Mouse (Mus musculus): Measurements from ENCODE around the gene Cfl2. TPM values are rescaled to one million over a fixed set of nuclear protein-coding genes. Genes with fewer than 3 reads are reported as not detected.
A peak's percentile ranks its signal among the peaks of the same experiment; 100 is the strongest.
"Not testable (repeated sequence)": the region's sequence is repeated elsewhere in the genome, so short reads cannot be mapped to it uniquely, and the experiment has no call there.

Gene Cfl2
- polyA plus RNA-seq (2014; fragmentation: Nextera tagmentation; extraction: Ambion mirVana) = 214 and 230 TPM in 2 replicates

- Histone ChIP-seq H3K27me3 (ENCODE audit: control insufficient read depth, insufficient read depth, low read length) (no peaks in the 10 kb centered on the region), H3K9ac (replicated peaks; ENCODE audit: low read depth, low read length) (peak within 1 kb of the TSS; percentile 96), H3K36me3 (ENCODE audit: control insufficient read depth, insufficient read depth, low read length) (peaks cover 11% of the 10 kb centered on the region; the same call in 1 of the 2 replicates), H3K4me1 (ENCODE audit: control insufficient read depth, insufficient read depth, low read length) (peaks cover 9% of the 10 kb centered on the region; the same call in 1 of the 2 replicates), H3K27ac (ENCODE audit: low read length) (peak within 1 kb of the TSS; percentile 99), H3K4me3 (ENCODE audit: low read depth, low read length) (peak within 1 kb of the TSS; percentile 98), H3K9me3 (ENCODE audit: control insufficient read depth, low read depth, low read length) (no peaks in the 10 kb centered on the region), H3K4me2 (replicated peaks; ENCODE audit: low read depth, low read length) (peak within 1 kb of the TSS; percentile 71)
- ATAC-seq (ENCODE audit: insufficient number of reproducible peaks, insufficient read depth, low FRiP score, low read depth) = peak; percentile 88
- under 1% methylated on average over 68 of the region's 82 CpGs for WGBS
Observed at GRCm38 (mm10) chr12:54862606-54863535, at the start of gene Cfl2. TSS of gene Cfl2 (minus strand) at chr12:54862877.

DNA sequence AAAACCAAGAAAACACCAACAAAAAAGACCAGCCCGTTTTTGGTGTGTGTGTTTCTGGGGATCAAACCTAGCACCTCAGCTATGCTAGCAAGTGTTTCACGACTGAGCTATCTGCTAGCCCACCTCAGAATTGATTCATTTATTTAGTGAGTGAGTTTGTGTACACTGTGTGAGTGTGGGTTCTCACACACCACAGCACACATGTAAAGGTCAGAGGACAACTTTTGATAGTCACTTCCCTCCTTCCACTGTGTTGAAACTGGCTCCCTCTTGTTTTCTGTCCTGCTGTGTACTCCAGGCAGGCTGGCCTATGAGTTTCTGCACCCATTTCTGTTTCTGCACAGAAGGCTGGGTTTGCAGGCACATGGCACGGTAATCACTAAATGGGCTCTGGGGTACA lies 47.7 kb upstream of the Cfl2 start:
- Histone ChIP-seq H3K36me3 (ENCODE audit: control insufficient read depth, insufficient read depth, low read length) (peaks cover 16% of the 10 kb centered on the region; the same call in 1 of the 2 replicates), H3K9ac (replicated peaks; ENCODE audit: low read depth, low read length) (no peak overlapping the region), H3K4me3 (ENCODE audit: low read depth, low read length) (no peak overlapping the region), H3K4me2 (replicated peaks; ENCODE audit: low read depth, low read length) (no peak overlapping the region), H3K27ac (ENCODE audit: low read length) (no peak overlapping the region), H3K27me3 (ENCODE audit: control insufficient read depth, insufficient read depth, low read length) (no peaks in the 10 kb centered on the region), H3K9me3 (ENCODE audit: control insufficient read depth, low read depth, low read length) (no peaks in the 10 kb centered on the region), H3K4me1 (ENCODE audit: control insufficient read depth, insufficient read depth, low read length) (no peaks in the 10 kb centered on the region)
- no peak for ATAC-seq (ENCODE audit: insufficient number of reproducible peaks, insufficient read depth, low FRiP score, low read depth)
- 79% methylated on average over 3 of the region's 3 CpGs for WGBS

GRCm38 (mm10) chr12:54892559-54892958 lies 29.9 kb upstream of the Cfl2 start:
- H3K36me3 ChIP-seq (ENCODE audit: control insufficient read depth, insufficient read depth, low read length); H3K9ac ChIP-seq (replicated peaks; ENCODE audit: low read depth, low read length); ATAC-seq (ENCODE audit: insufficient number of reproducible peaks, insufficient read depth, low FRiP score, low read depth); H3K4me3 ChIP-seq (ENCODE audit: low read depth, low read length); H3K4me1 ChIP-seq (ENCODE audit: control insufficient read depth, insufficient read depth, low read length); H3K27ac ChIP-seq (ENCODE audit: low read length); H3K27me3 ChIP-seq (ENCODE audit: control insufficient read depth, insufficient read depth, low read length); H3K4me2 ChIP-seq (replicated peaks; ENCODE audit: low read depth, low read length); H3K9me3 ChIP-seq (ENCODE audit: control insufficient read depth, low read depth, low read length): not testable (repeated sequence)
- WGBS = 33% methylated on average over 1 of the region's 2 CpGs

DNA sequence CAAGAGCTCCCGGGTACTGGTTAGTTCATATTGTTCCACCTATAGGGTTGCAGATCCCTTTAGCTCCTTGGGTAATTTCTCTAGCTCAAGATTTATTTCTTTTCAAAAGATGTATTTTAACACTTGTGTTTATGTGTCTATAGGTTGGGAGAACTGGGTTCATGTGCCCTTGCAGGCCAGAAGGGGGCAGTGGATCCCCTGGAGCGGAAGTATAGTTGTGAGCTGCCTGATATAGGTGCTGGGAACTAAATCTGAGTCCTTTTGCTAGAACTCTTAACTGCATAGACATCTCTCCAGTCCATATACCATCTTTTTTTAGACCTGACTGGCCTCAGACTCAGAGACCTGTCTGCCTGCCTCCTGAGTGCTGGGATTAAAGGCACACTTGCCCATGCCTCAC lies 27.7 kb upstream of the Cfl2 start:
- no peaks in the 10 kb centered on the region for H3K4me1 ChIP-seq (ENCODE audit: control insufficient read depth, insufficient read depth, low read length)
- no peak overlapping the region for H3K9ac ChIP-seq (replicated peaks; ENCODE audit: low read depth, low read length)
- no peaks in the 10 kb centered on the region for H3K9me3 ChIP-seq (ENCODE audit: control insufficient read depth, low read depth, low read length)
- WGBS = 98% methylated on average over 2 of the region's 2 CpGs
- H3K27ac ChIP-seq (ENCODE audit: low read length) = no peak overlapping the region
- no peaks in the 10 kb centered on the region for H3K36me3 ChIP-seq (ENCODE audit: control insufficient read depth, insufficient read depth, low read length)
- no peak overlapping the region for H3K4me2 ChIP-seq (replicated peaks; ENCODE audit: low read depth, low read length)
- H3K27me3 ChIP-seq (ENCODE audit: control insufficient read depth, insufficient read depth, low read length) = no peaks in the 10 kb centered on the region
- no peak for ATAC-seq (ENCODE audit: insufficient number of reproducible peaks, insufficient read depth, low FRiP score, low read depth)
- no peak overlapping the region for H3K4me3 ChIP-seq (ENCODE audit: low read depth, low read length)

GRCm38 (mm10) chr12:54887580-54888127 lies 25.0 kb upstream of the Cfl2 start:
- no peaks in the 10 kb centered on the region for H3K9me3 ChIP-seq (ENCODE audit: control insufficient read depth, low read depth, low read length)
- no peaks in the 10 kb centered on the region for H3K36me3 ChIP-seq (ENCODE audit: control insufficient read depth, insufficient read depth, low read length)
- H3K4me3 ChIP-seq (ENCODE audit: low read depth, low read length) = no peak overlapping the region
- no peaks in the 10 kb centered on the region for H3K27me3 ChIP-seq (ENCODE audit: control insufficient read depth, insufficient read depth, low read length)
- no peak overlapping the region for H3K27ac ChIP-seq (ENCODE audit: low read length)
- ATAC-seq (ENCODE audit: insufficient number of reproducible peaks, insufficient read depth, low FRiP score, low read depth) = no peak
- 77% methylated on average over 4 of the region's 4 CpGs for WGBS
- H3K4me1 ChIP-seq (ENCODE audit: control insufficient read depth, insufficient read depth, low read length) = no peaks in the 10 kb centered on the region
- H3K4me2 ChIP-seq (replicated peaks; ENCODE audit: low read depth, low read length) = no peak overlapping the region
- no peak overlapping the region for H3K9ac ChIP-seq (replicated peaks; ENCODE audit: low read depth, low read length)

GRCm38 (mm10) chr12:54879630-54880029 lies 17.0 kb upstream of the Cfl2 start:
- 9% methylated on average over 6 of the region's 6 CpGs for WGBS
- no peak overlapping the region for H3K27ac ChIP-seq (ENCODE audit: low read length)

GRCm38 (mm10) chr12:54879211-54879610 lies 16.5 kb upstream of the Cfl2 start:
- Histone ChIP-seq H3K4me3 (ENCODE audit: low read depth, low read length) (no peak overlapping the region), H3K4me1 (ENCODE audit: control insufficient read depth, insufficient read depth, low read length) (no peaks in the 10 kb centered on the region), H3K27me3 (ENCODE audit: control insufficient read depth, insufficient read depth, low read length) (no peaks in the 10 kb centered on the region), H3K27ac (ENCODE audit: low read length) (no peak overlapping the region), H3K36me3 (ENCODE audit: control insufficient read depth, insufficient read depth, low read length) (no peaks in the 10 kb centered on the region), H3K9me3 (ENCODE audit: control insufficient read depth, low read depth, low read length) (no peaks in the 10 kb centered on the region), H3K4me2 (replicated peaks; ENCODE audit: low read depth, low read length) (no peak overlapping the region), H3K9ac (replicated peaks; ENCODE audit: low read depth, low read length) (no peak overlapping the region)
- WGBS = 82% methylated on average over 5 of the region's 5 CpGs
- ATAC-seq (ENCODE audit: insufficient number of reproducible peaks, insufficient read depth, low FRiP score, low read depth) = no peak

More at GRCm38 (mm10) chr12:54879630-54880029, 17.0 kb upstream of the Cfl2 start:
- Histone ChIP-seq H3K4me2 (replicated peaks; ENCODE audit: low read depth, low read length) (no peak overlapping the region), H3K27me3 (ENCODE audit: control insufficient read depth, insufficient read depth, low read length) (no peaks in the 10 kb centered on the region), H3K4me1 (ENCODE audit: control insufficient read depth, insufficient read depth, low read length) (no peaks in the 10 kb centered on the region), H3K36me3 (ENCODE audit: control insufficient read depth, insufficient read depth, low read length) (no peaks in the 10 kb centered on the region), H3K4me3 (ENCODE audit: low read depth, low read length) (no peak overlapping the region), H3K9me3 (ENCODE audit: control insufficient read depth, low read depth, low read length) (no peaks in the 10 kb centered on the region), H3K9ac (replicated peaks; ENCODE audit: low read depth, low read length) (no peak overlapping the region)
- ATAC-seq (ENCODE audit: insufficient number of reproducible peaks, insufficient read depth, low FRiP score, low read depth) = no peak

GRCm38 (mm10) chr12:54877875-54878274 lies 15.2 kb upstream of the Cfl2 start:
- Histone ChIP-seq H3K4me3 (ENCODE audit: low read depth, low read length) (no peak overlapping the region), H3K4me2 (replicated peaks; ENCODE audit: low read depth, low read length) (no peak overlapping the region), H3K27ac (ENCODE audit: low read length) (no peak overlapping the region), H3K36me3 (ENCODE audit: control insufficient read depth, insufficient read depth, low read length) (no peaks in the 10 kb centered on the region), H3K4me1 (ENCODE audit: control insufficient read depth, insufficient read depth, low read length) (no peaks in the 10 kb centered on the region), H3K9me3 (ENCODE audit: control insufficient read depth, low read depth, low read length) (no peaks in the 10 kb centered on the region), H3K9ac (replicated peaks; ENCODE audit: low read depth, low read length) (no peak overlapping the region), H3K27me3 (ENCODE audit: control insufficient read depth, insufficient read depth, low read length) (no peaks in the 10 kb centered on the region)
- 80% methylated on average over 1 of the region's 1 CpGs for WGBS
- no peak for ATAC-seq (ENCODE audit: insufficient number of reproducible peaks, insufficient read depth, low FRiP score, low read depth)
